Mouse (Mus musculus) urinary bladder, postnatal 4 days (tissue): ENCODE results near the gene Slc25a31.

Experiments
- DNase-seq, 2 experiments: peaks; one replicate each; pipeline ENCODE4 v3.0.0; 2021 to 2022; ENCODE audit warnings: low spot score in 2 of 2

Slc25a31 gene

GRCm38 (mm10) chr3:40738381-40738912, 29.8 kb downstream of the Slc25a31 start:
- no peak for DNase-seq

DNA sequence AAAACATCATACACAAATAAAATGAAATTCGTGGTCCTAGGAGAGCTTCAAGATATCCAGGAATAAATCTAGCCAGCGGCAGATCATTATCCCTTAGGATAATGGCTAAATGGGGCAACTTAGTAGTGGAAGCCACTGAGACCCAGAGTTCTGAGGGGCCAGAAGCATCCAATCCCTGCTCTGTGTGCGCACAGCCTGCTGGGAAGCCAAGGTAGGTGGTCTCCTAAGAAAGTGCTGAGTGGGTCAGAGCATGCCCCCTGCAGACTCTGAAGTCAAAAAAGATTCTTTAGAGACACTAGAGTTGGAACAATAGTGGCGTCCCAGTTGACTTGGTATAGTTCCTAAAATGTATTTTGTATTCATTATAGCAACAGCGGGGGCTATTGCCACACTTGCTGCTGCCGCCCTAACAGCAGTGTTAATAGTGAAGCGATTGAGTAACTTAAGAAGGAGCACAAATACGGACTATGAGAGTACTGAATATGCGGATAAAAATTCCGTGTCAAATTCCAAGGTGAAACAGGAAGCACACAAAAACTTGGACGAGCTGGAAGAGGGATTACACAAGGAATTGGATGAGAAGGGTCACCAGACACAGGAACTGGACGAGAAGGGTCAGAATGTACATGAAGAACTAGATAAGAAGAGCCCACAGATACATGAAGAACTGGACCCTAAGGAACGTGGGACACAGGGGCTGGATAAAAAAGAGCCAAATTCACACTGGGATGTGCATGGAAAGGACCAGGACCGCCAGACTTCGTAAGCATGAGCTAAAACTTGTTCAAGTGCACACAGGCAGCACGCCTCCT, 35.6 kb downstream of the Slc25a31 start, which contains the start of gene Hspa4l:
TSS of gene Hspa4l (plus strand) at position 472 of the 812 bp plus-strand sequence.
- no peak for DNase-seq

GRCm38 (mm10) chr3:40744836-40745660, 36.4 kb downstream of the Slc25a31 start:
- peak; percentile 86 to 87 for DNase-seq

GRCm38 (mm10) chr3:40745661-40746547, 37.2 kb downstream of the Slc25a31 start:
- peak in 1 of 2 experiments; percentile 22 for DNase-seq

DNA sequence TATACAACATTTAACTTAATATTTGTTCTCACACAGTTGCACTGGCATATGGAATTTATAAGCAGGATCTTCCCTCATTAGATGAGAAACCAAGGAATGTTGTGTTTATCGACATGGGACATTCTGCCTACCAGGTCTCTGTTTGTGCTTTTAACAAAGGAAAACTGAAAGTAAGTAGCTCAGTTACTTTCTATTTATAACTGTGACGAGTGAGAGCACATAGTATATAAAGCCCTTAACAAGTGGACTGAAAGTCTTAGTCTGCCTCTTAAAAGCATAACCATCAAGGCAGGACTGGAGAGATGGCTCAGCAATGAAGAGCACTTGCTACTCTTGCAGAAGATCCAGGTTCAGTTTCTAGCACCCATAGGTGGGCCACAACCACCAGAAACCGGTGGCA, 52.1 kb downstream of the Slc25a31 start:
- no peak for DNase-seq

DNA sequence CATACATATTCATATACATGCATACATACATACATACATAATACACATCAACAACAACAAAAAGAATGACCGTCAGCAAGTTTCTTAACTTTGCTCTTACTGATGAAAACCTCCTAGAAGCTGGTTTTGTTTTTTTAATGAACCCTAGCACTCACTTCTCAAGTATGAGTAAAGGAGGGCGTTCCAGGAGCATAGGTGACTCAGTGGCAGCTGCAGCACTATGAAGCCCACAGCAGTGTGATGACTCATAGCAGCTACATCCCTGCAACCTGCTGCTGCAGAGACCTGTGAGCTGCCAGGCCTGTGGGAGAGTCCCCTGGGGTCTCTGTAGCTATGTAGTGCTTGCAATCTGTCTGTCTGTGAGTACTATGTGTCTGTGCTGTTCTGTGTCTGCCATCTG, 52.7 kb downstream of the Slc25a31 start:
- no peak for DNase-seq
